Mouse (Mus musculus) kidney, adult 11 months (tissue): Measurements from ENCODE around the gene Sgcb.
"Not testable (repeated sequence)": the region's sequence is repeated elsewhere in the genome, so short reads cannot be mapped to it uniquely, and the experiment has no call there.

Experiments
- DNase-seq: peaks from one replicate; pipeline ENCODE4 v3.0.0; 2022

The Sgcb gene

DNA sequence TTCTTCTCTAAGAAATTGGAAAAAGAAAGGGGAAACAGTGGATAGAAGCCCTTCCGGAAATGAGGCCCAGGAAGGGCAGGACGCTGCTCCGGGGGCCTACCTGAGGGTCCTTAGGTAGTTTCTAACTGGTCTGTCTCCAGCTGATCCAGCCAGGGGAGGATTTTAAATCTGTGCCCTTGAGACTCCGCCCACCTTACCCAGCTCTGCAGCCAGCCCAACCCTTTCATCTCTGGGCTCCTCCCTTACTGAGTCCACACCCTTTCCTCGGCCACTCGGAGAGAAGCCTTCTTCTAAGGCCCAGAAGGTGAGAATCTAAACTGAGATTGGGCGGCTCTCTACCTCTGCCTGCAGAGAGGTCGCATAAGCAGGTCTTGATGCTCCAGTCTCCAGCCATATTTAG is 15.3 kb downstream of the Sgcb start, which contains the start of gene Lrrc66:
Gene Lrrc66 (minus strand): TSS at position 236 of the 400 bp plus-strand sequence.
- peak; percentile 74 for DNase-seq

- DNase-seq = no peak
Measured at GRCm38 (mm10) chr5:73631001-73631558, 16.5 kb downstream of the Sgcb start.

- DNase-seq = no peak
Measured at GRCm38 (mm10) chr5:73630141-73630540, 17.4 kb downstream of the Sgcb start.

- no peak for DNase-seq
Measured at GRCm38 (mm10) chr5:73627991-73628390, 19.6 kb downstream of the Sgcb start.

- DNase-seq = no peak
Measured at GRCm38 (mm10) chr5:73627559-73627958, 20.0 kb downstream of the Sgcb start.

- DNase-seq = no peak
Measured at GRCm38 (mm10) chr5:73626842-73627241, 20.7 kb downstream of the Sgcb start.

- no peak for DNase-seq
Measured at GRCm38 (mm10) chr5:73625505-73625904, 22.1 kb downstream of the Sgcb start.

- no peak for DNase-seq
Measured at GRCm38 (mm10) chr5:73618969-73619368, 28.6 kb downstream of the Sgcb start.

DNA sequence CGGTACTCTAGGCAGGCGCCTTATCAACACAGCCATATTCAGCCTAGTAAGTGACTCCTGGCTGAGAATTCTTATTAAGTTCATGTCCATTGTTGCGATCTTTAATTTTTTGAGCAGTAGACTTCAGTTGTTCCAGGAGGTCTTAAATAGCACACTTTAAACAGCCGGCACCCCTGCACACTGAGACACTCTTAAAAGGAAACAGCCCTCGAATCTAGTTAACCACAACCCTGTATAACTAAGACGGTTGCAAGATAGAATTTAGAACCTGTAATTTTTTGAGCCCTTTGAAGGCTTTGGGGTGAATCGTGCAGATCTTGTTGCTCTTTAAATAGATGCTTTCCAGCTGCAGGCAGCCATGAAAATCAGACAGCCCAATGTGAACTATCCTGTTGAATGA is 32.4 kb downstream of the Sgcb start:
- no peak for DNase-seq

GRCm38 (mm10) chr5:73613296-73613695 is 34.3 kb downstream of the Sgcb start:
- no peak for DNase-seq

- DNase-seq = no peak
Measured at GRCm38 (mm10) chr5:73611071-73611470, 36.5 kb downstream of the Sgcb start.

DNA sequence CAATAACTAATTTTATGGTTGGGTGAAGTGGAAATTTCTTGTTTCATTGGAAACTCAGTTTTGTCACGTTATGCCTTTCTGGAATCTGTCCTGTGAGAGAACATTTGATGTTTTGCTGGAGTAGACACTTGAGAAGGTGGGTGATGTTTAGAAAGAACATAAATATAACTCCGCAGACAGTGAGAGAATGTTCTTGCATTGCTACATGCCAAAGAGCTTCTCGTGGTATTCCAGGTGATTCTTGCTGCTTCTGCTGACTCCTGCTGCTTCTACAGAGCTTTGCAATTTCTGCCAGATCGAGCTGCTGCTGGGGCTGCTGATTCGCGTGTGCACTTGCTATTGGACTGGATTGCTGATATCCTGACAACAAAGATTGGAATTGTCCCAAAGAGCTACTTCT is 42.6 kb downstream of the Sgcb start:
- no peak for DNase-seq

DNA sequence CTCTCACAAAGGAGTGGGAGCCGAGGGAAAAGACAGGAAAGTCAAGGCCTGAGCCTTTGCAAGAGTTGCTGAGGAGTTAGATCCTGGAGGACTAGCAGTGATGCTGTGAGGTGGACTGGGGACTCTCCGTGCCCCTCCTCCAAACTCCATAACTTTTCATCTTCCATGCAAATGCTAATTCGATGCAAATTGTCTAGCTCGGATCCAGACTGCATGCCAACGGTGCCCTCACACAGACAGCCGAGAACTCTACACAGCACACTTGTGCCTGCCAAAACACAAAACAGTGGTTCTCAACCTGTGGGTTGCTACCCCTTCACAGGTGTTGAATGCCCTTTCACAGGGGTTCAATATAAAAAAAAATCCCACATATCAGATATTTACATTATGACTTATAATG is 43.0 kb downstream of the Sgcb start:
- no peak for DNase-seq

DNA sequence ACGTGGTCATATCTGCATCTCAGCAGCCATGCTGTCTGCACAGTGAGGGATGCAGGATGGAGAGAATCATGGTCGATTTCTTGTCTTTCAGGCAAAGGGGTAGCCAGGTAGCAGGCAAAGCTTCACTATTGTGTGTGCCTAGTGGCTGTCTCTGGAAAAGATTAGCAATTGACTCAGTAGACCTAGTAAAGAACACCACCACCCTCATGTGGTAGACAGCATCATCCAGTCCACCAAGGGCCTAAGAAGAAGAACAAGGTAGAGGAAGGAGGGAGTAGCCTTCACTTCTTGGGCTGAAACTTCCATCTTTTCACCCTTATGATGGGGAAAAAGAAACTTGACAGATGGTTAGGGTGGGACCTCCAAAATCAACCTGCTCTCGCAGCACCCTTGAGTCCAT is 44.7 kb downstream of the Sgcb start:
- DNase-seq = no peak

DNA sequence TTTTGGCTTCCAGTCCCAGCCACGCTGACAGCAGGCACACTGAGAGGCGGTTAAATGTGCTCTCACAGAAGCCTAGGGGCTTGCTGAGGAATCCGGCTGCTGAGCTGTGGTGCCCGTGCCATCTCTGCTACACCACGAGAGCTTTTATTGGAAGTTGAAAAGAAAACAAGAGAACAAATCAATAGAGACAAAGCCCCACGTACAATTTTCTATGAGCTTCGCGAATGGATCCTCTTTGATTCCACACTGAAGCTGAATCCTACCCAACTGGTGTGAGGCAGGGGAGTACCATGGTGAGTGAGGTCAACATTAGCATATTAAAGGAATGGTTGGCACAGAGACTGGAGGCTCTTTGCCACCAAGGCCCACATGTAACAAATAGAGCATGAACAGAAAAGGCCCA is 46.2 kb downstream of the Sgcb start:
- no peak for DNase-seq

DNA sequence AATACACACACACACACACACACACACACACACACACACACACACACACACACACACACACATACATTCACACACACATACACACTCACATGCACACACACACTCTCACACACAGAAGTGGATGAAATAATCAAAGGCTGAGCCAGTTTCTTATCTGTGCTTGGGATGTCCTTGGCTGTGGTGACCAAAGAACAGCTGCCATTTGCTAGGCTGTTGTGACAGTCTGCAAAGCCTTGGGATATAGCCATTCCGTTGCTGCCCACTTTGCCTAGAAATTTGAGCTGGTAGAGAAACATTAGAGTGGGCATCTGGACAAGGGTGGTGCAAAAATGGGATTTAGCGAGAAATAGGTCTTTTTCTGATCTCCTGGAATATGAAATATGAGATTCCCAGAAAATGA is 47.6 kb downstream of the Sgcb start:
- DNase-seq = no peak

- no peak for DNase-seq
Measured at GRCm38 (mm10) chr5:73598943-73599695, 48.5 kb downstream of the Sgcb start.

DNA sequence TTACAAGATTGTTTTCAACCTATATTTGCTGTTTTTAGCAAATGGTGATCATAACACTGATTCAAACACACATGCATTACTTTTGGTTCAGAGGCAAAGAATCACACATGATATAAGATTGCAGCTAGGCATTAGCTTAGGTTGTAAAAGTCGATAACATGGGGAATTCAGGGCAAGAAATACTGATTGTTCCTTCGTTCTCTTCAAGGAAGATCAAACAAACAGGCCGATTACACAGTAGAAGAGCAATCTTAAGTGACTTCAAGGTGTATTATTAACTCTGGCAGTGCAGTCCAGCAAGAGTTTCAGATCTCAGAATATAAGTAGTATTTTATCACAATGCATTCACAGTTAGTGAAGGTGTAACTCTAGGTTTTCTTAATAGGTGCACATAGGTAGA is 60.5 kb downstream of the Sgcb start:
- no peak for DNase-seq

GRCm38 (mm10) chr5:73586597-73586996 is 61.0 kb downstream of the Sgcb start:
- no peak for DNase-seq

- DNase-seq = no peak
Measured at GRCm38 (mm10) chr5:73585212-73586115, 62.1 kb downstream of the Sgcb start.

GRCm38 (mm10) chr5:73584011-73584410 is 63.6 kb downstream of the Sgcb start:
- DNase-seq = not testable (repeated sequence)
